Mouse (Mus musculus): ENCODE measurements around the gene Nav3.

DNA sequence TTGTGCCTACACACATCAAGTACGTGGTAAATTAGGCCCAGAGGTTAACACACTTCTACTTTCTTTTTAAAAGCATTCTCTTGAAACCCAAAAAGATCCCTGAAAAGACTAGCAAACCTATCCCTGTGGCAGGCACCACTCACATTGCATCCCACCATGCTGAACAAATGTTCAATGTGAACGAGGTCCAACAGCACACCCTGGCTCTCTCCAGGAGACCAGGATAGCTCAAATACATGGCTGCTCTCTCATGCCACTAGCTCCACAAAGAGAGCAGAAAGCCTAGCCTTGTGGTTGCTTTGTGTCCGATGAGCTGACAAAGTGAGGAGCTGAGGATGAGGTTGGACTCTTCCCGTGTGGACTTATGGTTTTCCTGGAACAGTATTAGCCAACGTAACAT lies 249.6 kb downstream of the Nav3 start:
- TF ChIP-seq POLR2AphosphoS5 (IDR thresholded peaks at IDR 0.05; ENCODE audit: borderline replicate concordance, low read depth, low read length) (no peak), GATA1 (IDR thresholded peaks at IDR 0.05; ENCODE audit: low read depth, low read length) (no peak)

Data from MEL (cell line).